Mouse (Mus musculus) brown adipose tissue, adult 24 weeks (tissue): ENCODE data around the gene Srsf3. TPM values are rescaled to one million over a fixed set of nuclear protein-coding genes. Genes with fewer than 3 reads are reported as not detected.
"Not testable (repeated sequence)": the region's sequence is repeated elsewhere in the genome, so short reads cannot be mapped to it uniquely, and the experiment has no call there.

Source experiments
- H3K27ac ChIP-seq: fragments of 200-500 bp; replicated peaks from 2 replicates; pipeline ENCODE4 v1.5.1; 2012; ENCODE audit warnings: low read depth, mild to moderate bottlenecking, low read length
- H3K4me1 ChIP-seq: fragments of 200-500 bp; 2 replicates; pipeline ENCODE4 v1.6.1; 2012; ENCODE audit warnings: low read length, mixed read lengths; ENCODE audit not compliant: control insufficient read depth, insufficient read depth, insufficient read length
- H3K4me3 ChIP-seq: fragments of 200-500 bp; 2 replicates; pipeline ENCODE4 v1.5.1; 2012; ENCODE audit warnings: low read depth, mild to moderate bottlenecking, low read length, moderate library complexity; ENCODE audit not compliant: insufficient read depth
- polyA plus RNA-seq: library from polyadenylated mRNA; stranded (reverse); fragments of >200 nt; gene quantifications from 2 replicates; pipeline ENCODE4 v1.2.4, GENCODE M21; 2012; ENCODE audit not compliant: missing spikeins, insufficient read depth, insufficient read length

Gene Srsf3
- polyA plus RNA-seq, 1 experiment, result 105 TPM

DNA sequence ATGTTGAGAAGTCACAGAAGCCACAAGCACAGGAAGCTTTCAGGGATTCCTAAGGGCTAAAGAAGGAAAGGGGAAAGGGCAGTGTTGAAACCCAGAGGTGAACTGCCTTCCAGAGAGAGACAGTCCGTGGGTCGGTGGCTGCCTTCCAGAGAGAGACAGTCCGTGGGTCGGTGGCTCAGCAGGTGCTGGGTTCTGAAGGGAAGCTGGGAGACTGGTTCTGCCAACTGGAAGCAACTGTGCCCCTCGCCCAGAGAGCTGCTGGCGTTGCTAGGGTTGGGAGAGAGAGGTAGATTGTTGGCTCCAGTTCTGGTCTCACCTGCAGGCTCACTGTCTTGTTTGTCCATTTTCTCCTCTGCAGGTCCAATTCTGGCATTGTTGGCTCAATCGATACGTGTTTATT is 26.1 kb downstream of the Srsf3 start:
- Histone ChIP-seq H3K4me3 (no peak overlapping the region), H3K27ac (no peak overlapping the region), H3K4me1 (peaks cover 22% of the 10 kb centered on the region)

DNA sequence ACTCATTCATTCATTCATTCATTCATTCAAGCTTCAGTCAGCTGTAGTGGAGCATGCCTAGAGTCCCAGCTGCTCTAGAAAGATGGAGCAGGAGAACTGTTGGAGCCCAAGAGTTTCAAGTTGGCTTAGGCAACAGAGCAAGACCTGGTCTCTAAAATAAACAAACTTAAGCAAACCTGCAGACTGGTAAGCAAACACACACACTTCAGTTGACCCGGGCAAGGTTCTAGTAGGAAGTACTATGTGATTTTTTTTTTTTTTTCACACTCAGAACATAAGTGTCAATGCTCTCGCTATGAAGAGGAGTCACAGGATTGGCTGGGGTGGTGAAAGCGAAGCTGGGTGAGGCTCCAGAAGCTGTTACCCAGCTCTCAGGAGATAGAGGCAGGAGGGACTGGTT is 27.2 kb downstream of the Srsf3 start:
- Histone ChIP-seq H3K27ac (no peak overlapping the region), H3K4me3 (no peak overlapping the region), H3K4me1 (peaks cover 15% of the 10 kb centered on the region)

GRCm38 (mm10) chr17:29060946-29061345 is 28.5 kb downstream of the Srsf3 start:
- H3K4me3 ChIP-seq, result no peak overlapping the region
- H3K4me1 ChIP-seq, result peaks cover 15% of the 10 kb centered on the region
- H3K27ac ChIP-seq, result peak overlapping the region; percentile 50; the same call in 1 of the 2 replicates

DNA sequence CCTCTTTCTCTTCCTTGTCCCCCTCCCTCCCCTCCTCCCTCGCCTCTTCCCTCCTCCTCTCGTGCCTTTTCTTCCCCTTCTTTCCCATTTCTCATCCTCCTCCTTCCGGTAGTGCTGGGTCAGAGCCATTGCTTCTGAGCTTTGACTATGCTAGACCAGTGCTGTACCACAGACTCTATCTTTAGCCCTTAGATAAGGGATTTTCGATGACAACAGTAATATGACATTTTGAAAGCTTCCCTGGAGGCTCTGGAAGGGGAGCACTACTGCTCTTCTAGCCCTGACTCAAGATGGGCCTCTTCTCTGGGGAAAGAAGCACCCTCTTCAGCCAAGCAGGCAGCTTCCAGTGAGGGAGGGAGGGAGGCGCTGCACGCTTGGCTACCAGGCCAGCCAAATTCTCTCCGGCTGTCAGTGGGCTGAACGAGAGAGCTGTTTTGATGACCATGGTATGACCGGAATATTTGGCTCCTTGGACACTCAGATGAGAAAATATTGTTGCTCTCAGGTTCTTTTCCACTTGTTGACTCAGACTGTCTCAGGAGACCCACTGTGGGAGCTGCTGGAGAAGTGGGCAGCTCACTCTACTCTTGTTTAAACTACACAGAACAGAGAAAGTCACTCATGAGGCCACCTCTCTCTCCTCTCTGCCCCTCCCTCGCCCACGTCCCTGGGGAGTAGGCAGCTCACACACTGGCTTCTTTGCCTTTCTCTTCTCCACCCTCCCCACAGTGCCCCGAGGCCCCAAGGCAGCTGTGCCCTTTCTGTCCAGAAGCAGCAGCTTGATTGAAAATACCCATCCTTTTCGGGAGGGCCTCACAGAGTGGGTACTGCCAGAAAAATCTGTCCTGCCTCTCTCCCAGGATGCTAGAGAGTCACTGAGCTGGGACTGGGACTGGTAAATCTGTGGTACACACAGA is 29.9 kb downstream of the Srsf3 start:
- Histone ChIP-seq H3K27ac (no peak overlapping the region), H3K4me1 (peaks cover 15% of the 10 kb centered on the region), H3K4me3 (no peak overlapping the region)

DNA sequence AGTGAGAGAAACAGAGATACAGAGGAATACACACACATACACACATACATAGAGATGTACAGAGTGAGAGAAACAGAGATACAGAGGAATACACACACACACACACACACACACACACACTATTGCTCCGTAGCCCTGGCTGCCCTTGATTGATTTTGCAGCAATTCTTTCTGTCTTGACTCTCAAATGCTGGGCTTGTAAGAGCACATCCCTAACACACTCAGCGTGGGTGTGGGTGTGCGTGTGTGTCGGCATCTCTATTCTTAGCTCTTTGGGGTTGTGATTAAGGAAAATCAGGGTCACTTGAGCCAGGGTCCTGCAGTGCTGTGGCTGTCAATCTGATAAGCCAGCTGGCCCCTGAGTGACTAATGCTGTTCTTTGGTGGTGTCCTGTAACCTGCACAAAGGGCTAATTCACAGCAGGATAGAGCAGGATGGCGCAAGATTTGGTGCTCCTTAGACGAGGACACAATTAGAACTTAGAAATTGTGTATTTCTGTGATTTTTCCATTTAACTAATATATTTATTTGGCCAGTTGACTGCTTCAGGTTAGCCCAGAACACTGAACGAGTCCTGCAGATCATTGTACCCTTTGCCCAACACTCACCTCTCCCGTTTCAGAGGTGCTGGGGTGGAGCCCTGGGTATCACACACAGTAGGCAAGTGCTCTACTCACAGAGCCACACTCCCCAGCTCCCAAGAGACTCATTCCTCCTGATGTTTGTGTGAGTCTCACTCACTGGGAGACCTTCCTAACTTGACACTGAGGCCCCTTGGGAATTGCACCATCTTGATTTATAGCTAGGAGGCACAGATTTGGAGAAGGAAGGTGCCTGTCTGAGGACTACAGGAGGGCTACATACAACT is 30.9 kb downstream of the Srsf3 start:
- Histone ChIP-seq H3K27ac (no peak overlapping the region), H3K4me3 (no peak overlapping the region), H3K4me1 (peaks cover 12% of the 10 kb centered on the region)

DNA sequence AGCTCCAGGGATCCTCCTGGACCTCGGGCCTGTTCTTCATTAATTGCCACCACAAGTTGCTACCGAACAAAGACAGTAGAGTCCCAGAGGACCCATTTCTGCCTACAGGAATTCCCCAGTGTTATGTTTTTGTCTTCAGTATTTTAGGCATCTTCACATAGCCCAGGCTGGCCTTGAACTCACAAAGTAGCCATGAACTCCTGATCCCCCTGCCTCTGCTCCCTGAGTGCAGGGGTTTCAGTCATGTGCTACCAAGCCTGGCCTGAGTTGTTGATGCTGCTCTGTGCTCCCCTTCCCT is 31.5 kb downstream of the Srsf3 start:
- H3K27ac ChIP-seq, result no peak overlapping the region
- H3K4me3 ChIP-seq, result no peak overlapping the region
- peaks cover 7% of the 10 kb centered on the region for H3K4me1 ChIP-seq

DNA sequence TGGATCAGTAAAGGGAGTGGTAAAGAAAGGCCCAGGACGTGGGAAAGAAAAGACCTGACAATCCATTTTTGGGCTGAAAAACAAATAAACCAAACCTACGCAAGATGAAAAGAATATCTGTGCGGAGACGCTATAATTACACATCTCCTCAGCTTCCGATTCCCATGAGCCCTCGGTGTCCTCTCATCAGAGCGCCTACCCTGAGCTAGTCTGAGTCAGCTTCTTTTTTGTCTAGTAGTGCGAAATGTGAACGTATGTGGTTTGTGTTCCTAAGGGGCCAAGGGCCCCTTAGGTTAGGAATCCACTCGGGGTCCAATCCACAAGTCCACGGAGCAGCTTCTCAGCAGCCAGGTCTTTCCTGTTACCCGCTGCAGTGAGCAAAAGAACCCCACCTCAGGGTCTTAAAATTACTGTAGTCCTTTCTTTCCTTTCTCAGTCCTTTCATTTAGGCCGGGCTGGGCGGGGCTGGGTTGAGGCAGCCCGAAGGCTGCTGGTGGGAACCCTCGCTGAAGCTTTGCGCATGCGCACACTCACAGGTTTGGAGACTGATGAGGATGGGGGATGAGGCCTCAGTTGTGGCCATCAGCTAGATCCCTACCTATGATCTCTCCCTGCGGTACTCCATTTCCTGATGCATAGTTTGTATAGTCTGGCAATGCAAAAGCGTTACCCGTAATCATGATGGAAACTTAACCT is 33.0 kb downstream of the Srsf3 start:
- Histone ChIP-seq H3K27ac (no peak overlapping the region), H3K4me3 (no peak overlapping the region), H3K4me1 (peaks cover 7% of the 10 kb centered on the region)

DNA sequence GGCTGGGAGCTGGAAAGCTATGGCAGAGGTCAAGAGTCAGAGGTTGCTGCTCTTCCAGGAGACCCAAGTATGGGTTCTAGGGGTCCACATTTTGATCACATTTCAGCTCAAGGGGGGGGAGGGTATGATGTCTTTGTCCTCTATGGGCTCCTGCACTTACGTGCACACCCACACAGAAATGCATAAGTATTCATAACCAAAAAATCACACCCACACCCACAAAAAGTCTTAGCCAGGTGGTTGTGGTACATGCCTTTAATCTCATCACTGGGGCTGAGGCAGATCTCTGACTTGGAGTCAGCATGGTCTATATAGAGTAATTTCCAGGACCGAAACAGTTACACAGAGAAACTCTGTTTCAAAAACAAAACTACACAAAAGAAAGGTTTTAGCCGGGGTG is 33.5 kb downstream of the Srsf3 start:
- H3K27ac ChIP-seq, result no peak overlapping the region
- H3K4me1 ChIP-seq, result peaks cover 5% of the 10 kb centered on the region; the same call in 1 of the 2 replicates
- H3K4me3 ChIP-seq, result no peak overlapping the region

DNA sequence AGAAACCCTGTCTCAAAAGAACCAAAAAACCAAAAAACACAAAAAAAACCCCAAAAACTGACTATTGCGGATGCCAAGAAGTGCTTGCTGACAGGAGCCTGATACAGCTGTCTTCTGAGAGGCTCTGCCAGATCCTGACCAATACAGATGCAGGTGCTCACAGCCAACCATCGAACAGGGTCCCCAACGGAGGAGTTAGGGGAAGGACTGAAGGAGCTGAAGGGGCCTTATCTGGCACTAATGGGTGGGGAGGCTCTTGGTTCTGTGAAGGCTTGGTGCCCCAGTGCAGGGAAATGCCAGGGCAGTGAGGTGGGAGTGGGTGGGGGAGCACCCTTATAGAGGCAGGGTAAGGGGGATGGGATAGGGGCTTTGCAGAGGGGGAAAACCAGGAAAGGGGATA is 35.0 kb downstream of the Srsf3 start:
- H3K4me1 ChIP-seq, H3K4me3 ChIP-seq, H3K27ac ChIP-seq: not testable (repeated sequence)

GRCm38 (mm10) chr17:29067847-29068246 is 35.4 kb downstream of the Srsf3 start:
- Histone ChIP-seq H3K4me1 (0 out of 2 replicates have a peak, but pooled peaks cover under 1% of the 10 kb centered on the region), H3K27ac (no peak overlapping the region)

GRCm38 (mm10) chr17:29069063-29069462 is 36.6 kb downstream of the Srsf3 start:
- Histone ChIP-seq H3K27ac (no peak overlapping the region), H3K4me3 (no peak overlapping the region), H3K4me1 (0 out of 2 replicates have a peak, but pooled peaks cover 2% of the 10 kb centered on the region)

More at GRCm38 (mm10) chr17:29067847-29068246, 35.4 kb downstream of the Srsf3 start:
- no peak overlapping the region for H3K4me3 ChIP-seq

GRCm38 (mm10) chr17:29071820-29072219 is 39.4 kb downstream of the Srsf3 start:
- Histone ChIP-seq H3K4me3 (no peak overlapping the region), H3K4me1 (0 out of 2 replicates have a peak, but pooled peaks cover 2% of the 10 kb centered on the region), H3K27ac (no peak overlapping the region)

DNA sequence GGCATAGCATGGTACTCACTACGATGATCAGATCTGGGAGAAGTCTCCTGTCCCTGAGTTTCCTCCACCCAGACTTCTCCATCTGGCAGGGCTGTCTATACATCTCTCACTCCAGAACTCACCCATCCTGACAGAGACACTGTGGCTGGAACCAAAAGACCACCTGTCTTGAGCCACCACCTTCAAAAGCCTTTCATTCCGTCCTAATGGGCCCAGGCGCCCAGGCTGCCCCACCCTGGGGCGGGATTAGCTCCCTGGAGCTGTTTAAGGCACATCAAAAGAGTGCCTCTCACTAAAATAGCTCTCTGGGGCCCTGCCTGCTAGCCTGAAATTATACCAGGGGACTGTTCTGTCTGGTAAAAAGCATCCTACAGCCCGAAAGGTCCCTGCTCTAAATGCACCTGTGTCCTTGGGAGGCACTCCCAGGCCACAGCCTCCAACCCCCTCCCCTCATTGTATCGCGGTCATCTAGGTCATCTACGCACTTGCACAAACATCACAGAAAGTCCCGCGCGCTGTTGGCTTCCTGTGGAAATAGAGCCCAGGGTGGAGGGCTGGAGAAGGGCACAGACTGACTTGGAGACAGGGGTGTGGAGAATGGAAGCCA is 40.4 kb downstream of the Srsf3 start:
- no peak overlapping the region for H3K27ac ChIP-seq
- H3K4me3 ChIP-seq, result no peak overlapping the region
- peaks cover 4% of the 10 kb centered on the region; the same call in 1 of the 2 replicates for H3K4me1 ChIP-seq

DNA sequence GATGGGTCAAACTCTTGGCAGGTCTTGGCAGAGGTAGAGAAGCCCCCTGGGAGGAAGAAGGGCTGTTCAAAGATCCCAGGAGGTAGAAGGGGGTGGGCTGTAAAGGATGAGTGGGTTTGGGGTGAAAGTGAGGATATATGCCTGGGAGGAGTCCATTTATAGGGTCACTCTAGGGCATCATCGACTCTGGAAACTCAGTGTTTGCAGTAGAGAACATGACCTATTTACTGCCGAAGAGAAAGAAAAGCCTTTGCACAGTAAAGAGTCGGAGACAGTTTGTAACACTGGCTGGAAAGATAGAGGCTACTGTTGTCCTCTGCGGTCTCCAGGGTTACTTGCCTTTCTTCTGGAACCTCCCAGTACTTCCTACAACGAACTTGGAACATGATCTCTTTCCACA is 40.9 kb downstream of the Srsf3 start:
- Histone ChIP-seq H3K4me3 (no peak overlapping the region), H3K27ac (no peak overlapping the region), H3K4me1 (peaks cover 7% of the 10 kb centered on the region)

GRCm38 (mm10) chr17:29074085-29074484 is 41.7 kb downstream of the Srsf3 start:
- H3K4me3 ChIP-seq, result no peak overlapping the region
- H3K4me1 ChIP-seq, result peaks cover 7% of the 10 kb centered on the region
- no peak overlapping the region for H3K27ac ChIP-seq
